Mouse (Mus musculus) layer of hippocampus, postnatal 14 days (tissue): Measurements from ENCODE around the gene Cxcr4. TPM values are rescaled to one million over a fixed set of nuclear protein-coding genes. Genes with fewer than 3 reads are reported as not detected.

Source experiments
- total RNA-seq, 2 experiments: library from RNA; stranded (reverse); gene quantifications; 2 replicates each; pipeline ENCODE4 v1.2.3; 2021

Gene Cxcr4
- total RNA-seq, 2 experiments from 2014 or later = 10.2 to 17.0 TPM

Other genes starting within 250 kb of the Cxcr4 start
- 10 to 100 TPM; 11.2 to 14.1 TPM for gene Mcm6, start 232.6 kb downstream of the Cxcr4 start, total RNA-seq
- gene Dars, start 174.9 kb downstream of the Cxcr4 start, total RNA-seq = 10 to 100 TPM; 68.9 to 71.2 TPM